Mouse (Mus musculus) thymus, adult 2 months (tissue): ENCODE data around the gene Igf1r.

Source experiments
- CTCF ChIP-seq: fragments of 200-500 bp; IDR thresholded peaks from 2 replicates; pipeline ENCODE4 v1.5.1; 2012; ENCODE audit warnings: mild to moderate bottlenecking, control low read depth, low read length, moderate library complexity, borderline replicate concordance; ENCODE audit not compliant: control insufficient read depth, poor library complexity, insufficient read depth; ENCODE audit errors: extremely low read depth
- POLR2A ChIP-seq: fragments of 200-500 bp; IDR thresholded peaks from 2 replicates; pipeline ENCODE4 v1.6.1; 2012; ENCODE audit warnings: mild to moderate bottlenecking, low read length, control low read depth, moderate library complexity; ENCODE audit not compliant: control insufficient read depth, poor library complexity, insufficient read depth; ENCODE audit errors: extremely low read depth

GRCm38 (mm10) chr7:67917753-67918152 is 34.9 kb upstream of the Igf1r start:
- no peak for TF ChIP-seq CTCF
- TF ChIP-seq POLR2A, result no peak
